Mouse (Mus musculus) brain, embryonic 14.5 days (tissue): ENCODE measurements around the gene Actl6a.
"Not testable (repeated sequence)": the region's sequence is repeated elsewhere in the genome, so short reads cannot be mapped to it uniquely, and the experiment has no call there.

Experiments
- CTCF ChIP-seq: fragments of 200-500 bp; IDR thresholded peaks from 2 replicates; pipeline ENCODE4 v1.5.1; 2012; ENCODE audit warnings: inconsistent platforms, mild to moderate bottlenecking, moderate library complexity, borderline replicate concordance; ENCODE audit not compliant: insufficient read depth, insufficient read length; ENCODE audit errors: extremely low read depth
- POLR2A ChIP-seq: fragments of 200-500 bp; IDR thresholded peaks from 2 replicates; pipeline ENCODE4 v1.6.1; 2012; ENCODE audit warnings: mild to moderate bottlenecking, inconsistent platforms, borderline replicate concordance; ENCODE audit not compliant: poor library complexity, insufficient read depth, insufficient read length, severe bottlenecking; ENCODE audit errors: extremely low read depth

- TF ChIP-seq CTCF, POLR2A: not testable (repeated sequence)
These were observed 2.1 kb upstream of the Actl6a start for GRCm38 (mm10) chr3:32704021-32704420.
